Mouse (Mus musculus) lung, postnatal 36 days (tissue): Measurements from ENCODE around the gene Olfr1152.

Source experiments
- DNase-seq: peaks from one replicate; pipeline ENCODE4 v3.0.0; 2022; ENCODE audit warnings: mixed read lengths

Olfr1152 gene

DNA sequence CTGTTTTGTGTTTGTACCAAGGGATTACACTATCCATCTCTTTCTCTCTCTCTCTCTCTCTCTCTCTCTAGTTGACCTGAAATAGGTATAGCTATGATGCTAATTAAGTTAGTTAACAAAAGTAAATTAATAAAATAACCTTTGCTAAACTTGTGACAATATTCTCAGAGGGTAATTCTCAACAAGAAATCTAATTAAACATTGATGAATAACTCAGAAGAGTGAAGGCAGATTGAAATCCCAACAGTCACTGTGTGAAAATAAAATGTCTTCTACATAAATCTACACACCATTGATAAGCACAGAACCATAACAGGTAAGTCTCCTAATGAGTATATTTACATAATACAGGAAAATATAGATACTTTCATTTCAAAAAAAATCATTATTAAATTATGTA lies at the start of gene Olfr1152:
Olfr1152 (plus strand) TSS at position 301 of the 400 bp plus-strand sequence.
- no peak for DNase-seq

DNA sequence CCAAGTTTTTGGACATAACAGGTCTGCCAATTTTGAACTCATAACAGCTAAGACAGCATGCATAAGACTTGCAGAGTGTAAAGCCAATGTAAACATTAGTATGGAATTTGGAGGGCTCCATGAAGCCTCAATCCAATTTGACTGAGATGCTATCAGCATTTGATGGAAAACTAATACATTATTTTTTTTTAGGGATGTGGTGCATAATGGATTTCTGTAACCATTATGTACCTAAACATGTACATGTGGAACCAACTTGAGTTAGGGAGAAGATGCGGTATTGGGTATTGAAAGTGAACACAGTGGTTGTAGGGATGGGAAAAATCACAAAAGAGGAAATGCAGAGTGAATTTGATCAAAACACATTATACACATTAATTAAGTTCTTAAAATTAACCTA lies 36.1 kb upstream of the Olfr1152 start, which contains the start of gene Olfr1148:
Olfr1148 (plus strand) TSS at position 301 of the 400 bp plus-strand sequence.
- no peak for DNase-seq

DNA sequence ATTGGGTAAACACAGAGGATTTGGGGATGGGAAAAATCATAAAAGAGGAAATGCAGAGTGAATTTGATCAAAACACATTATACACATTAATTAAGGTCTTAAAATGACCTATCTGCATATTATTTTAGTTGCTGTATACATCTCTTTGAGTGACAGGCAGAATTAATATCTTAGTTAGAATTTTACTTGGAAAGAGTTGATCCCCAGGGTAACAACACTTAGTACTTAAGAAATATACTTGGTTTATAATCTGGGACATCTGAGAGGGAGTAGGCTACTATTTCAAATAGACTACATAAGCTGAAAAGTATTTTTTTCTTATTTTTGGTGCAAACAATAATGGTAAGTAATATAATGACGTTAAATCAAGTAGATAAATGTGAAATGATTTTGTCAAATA lies 22.6 kb upstream of the Olfr1152 start, which contains the start of gene Olfr1150-ps1:
Olfr1150-ps1 (plus strand) TSS at position 301 of the 400 bp plus-strand sequence.
- no peak for DNase-seq

DNA sequence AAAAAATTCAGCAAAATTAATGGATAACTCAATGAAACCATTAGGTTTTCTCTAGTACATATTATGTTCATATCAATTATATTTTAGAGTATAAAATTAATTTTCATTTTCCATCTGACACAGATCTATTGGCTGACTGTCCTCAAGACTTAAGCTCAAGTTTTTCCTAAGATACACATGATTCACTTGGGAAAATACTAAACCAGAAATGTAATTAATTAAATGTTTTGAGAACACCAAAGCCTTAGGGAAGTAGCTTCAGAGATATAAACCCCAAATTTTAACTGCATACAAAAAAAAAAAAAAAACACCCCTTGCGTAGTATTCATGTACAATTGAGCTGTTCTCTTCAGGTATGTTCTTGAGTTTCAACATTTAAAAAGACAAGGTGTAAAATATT lies 10.7 kb upstream of the Olfr1152 start, which contains the start of gene Olfr1151:
Olfr1151 (plus strand) TSS at position 301 of the 400 bp plus-strand sequence.
- DNase-seq: no peak

DNA sequence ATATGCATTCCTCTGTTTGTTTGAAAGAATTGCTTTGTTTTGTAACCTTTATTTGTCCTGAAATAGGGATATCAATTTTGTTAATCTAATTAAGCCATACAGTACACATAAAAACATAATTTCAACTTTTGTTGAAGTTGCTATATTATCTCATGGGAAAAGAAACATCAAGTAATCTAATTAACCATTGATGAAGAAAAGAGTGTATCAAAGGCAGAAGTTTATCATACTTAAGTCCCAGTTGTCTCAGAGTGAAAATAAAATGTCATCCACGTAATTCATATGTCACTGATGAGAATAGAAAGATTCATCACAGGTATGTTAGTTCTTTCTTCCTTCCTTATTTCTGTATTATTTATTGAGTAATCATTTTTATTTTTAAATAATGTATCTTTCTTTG lies 28.4 kb downstream of the Olfr1152 start, which contains the start of gene Olfr1153:
Olfr1153 (plus strand) TSS at position 301 of the 400 bp plus-strand sequence.
- DNase-seq: no peak

- no peak for DNase-seq
These were observed 38.8 kb downstream of the Olfr1152 start, which contains the start of gene Olfr1154 for GRCm38 (mm10) chr2:87905066-87905465. TSS of gene Olfr1154 (minus strand) at chr2:87905166.
